Mouse (Mus musculus) CD8-positive naive resting alpha-beta T cell, adult 2 months (primary cell): Measurements from ENCODE around the gene Gm49387.
"Not testable (repeated sequence)": the region's sequence is repeated elsewhere in the genome, so short reads cannot be mapped to it uniquely, and the experiment has no call there.

ENCODE experiments used
- DNase-seq, 2 experiments: peaks; one replicate each; pipeline ENCODE4 v3.0.0; 2022; ENCODE audit warnings: low read depth in 2 of 2, low spot score in 2 of 2

Gene Gm49387

DNA sequence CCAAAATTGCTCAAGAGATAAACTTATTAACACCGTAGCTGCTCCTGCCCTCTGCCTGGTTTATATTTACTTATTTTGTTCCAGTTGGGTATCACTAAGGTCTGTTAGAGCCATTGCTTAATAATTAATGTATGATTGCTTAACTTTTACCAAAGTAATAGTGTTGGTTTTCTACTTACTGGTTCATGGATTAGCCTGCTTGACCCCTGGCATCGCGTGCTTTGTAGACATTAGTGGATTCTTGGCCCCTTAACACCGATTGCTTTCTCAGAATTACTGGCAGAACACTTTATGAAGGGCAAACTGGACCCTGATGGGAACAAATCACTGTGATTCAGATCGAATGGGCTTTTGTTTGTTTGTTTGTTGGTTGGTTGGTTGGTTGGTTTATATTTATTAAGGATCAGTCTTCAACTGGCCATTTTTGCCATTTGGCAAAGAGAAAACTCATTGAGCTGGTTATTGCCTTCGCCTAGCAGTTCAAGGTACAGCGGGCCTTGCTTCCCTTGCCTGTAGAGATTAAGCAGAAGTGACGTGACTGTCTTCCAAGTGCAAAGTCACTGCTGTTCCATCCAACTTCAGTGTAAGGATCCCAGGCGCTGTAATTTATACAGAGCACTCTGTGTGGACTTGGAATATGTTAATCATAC lies 953 bp upstream of the Gm49387 start:
- no peak for DNase-seq

- peak; percentile 85 to 89 for DNase-seq
Measured at GRCm38 (mm10) chr14:31640890-31641505, 320 bp upstream of the Gm49387 start, which contains the start of the genes Btd and Hacl1. Btd (plus strand) TSS chr14:31641028. Hacl1 (minus strand) TSS chr14:31641286.

GRCm38 (mm10) chr14:31630677-31631076 lies 10.0 kb downstream of the Gm49387 start:
- DNase-seq: no peak

DNA sequence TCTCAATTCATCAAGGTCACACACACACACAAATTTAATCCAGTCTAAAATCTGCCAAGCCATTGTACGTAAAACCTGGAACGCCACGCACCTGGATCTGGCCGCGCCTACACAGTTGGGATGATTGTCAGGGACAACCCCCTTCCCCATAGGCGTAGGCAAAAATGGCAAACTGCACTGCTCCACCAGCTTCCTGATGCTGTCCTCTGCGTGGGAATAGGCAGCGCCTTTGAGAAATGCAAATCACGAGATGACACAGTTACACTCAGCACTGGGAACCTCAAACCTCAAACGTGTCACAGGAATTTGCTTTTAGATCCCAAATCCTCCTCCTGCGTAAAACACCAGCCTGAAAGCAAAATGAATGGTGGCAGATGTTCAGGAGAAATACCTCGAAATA lies 17.9 kb downstream of the Gm49387 start:
- DNase-seq: no peak

DNA sequence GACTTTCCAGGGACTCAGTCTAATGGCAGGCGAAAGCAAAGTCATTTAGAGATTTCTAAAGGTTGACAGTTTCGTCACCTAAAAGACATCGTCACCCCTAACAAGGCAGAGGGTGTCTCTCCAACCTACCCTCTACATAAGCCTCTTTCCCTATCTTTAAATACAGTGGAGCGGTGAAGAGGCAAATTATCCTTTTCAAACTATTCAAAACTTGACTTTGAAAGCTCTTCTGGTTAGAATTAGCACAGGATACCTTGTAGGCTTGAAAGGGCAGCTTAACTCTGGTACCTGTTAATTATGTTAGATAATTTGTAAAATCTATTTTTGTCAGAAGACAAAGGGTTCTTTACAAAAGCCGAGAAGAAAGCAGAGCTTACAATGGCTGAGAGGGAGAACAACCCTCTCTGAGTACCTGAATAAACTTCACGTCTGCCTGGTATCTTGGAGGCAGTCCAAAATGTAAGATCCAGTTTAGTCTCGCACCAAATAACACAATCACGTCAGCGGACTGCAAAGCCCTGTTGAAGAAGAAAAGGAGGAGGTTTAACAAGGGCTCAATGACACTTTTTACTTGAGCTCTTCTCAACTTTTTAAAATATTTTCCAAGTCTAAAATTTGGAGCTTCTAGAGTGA lies 20.0 kb downstream of the Gm49387 start:
- DNase-seq: no peak

DNA sequence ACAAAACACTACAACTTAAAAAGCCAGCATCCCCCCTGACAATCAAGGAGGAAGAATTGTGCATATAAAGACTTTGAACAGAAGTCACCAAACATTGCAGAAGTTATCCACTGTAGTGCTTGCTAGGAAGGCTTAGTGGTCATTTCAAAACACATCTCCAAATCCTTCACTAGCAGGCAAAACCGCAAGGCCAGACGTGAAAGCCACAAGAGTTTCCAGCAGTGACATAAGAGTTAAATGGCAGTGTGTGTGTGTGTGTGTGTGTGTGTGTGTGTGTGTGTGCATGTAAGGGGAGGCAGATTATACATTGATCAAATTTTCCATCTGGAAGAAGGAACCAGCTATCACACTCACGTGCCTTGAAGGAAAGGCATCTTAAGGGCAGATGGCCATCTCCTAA lies 22.7 kb downstream of the Gm49387 start:
- DNase-seq: no peak

- no peak for DNase-seq
Measured at GRCm38 (mm10) chr14:31617204-31617603, 23.5 kb downstream of the Gm49387 start.

GRCm38 (mm10) chr14:31613671-31614070 lies 27.0 kb downstream of the Gm49387 start:
- no peak for DNase-seq

DNA sequence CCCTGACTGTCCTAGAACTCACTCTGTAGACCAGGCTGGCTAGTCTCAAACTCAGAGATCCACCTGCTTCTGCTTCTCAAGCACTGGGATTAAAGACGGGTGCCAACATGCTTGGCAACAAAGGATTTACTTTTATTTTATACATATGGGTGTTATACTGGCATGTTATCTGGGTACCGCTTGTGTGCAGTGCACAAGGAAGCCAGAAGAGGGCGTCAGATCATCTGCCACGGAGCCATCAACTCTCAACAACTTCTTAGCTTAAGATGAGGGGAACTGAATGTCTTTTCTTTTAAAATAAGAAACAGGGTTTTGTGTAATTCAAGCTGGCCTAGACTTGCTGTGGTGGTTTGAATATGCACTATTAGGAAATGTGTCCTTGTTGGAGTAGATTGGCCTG lies 28.7 kb downstream of the Gm49387 start:
- no peak for DNase-seq

GRCm38 (mm10) chr14:31605514-31605913 lies 35.2 kb downstream of the Gm49387 start:
- DNase-seq: no peak

DNA sequence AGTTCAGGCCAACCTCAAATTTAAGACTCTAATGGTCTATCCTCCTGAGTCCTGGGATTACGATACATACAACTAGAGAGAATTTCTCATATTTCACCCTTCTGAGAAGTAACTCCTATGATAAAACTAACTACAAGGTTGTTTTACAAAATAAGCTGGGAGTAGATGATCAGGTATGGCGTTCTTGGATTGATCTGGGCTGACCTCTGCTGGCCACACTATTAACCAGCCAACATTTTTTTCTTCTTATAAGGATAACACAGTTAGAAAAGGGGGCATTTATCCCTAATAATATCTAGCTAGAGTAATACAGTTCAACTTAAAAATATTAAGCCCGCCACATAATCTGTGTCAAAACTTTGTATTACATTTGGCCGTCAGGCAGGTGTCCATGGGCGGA lies 35.8 kb downstream of the Gm49387 start:
- DNase-seq: no peak

DNA sequence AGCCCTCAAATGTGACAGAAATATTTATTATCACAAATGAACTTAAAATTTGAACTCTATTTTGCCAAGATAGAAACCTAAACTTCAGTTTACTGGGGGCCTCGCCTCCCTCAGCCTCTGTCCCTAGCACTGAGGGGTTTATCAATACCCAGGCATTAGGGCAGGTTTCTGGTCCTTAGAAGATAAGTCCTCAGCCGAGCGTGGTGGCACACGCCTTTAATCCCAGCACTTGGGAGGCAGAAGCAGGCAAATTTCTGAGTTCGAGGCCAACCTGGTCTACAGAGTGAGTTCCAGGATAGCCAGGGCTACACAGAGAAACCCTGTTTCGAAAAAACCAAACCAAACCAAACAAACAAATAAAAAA lies 38.1 kb downstream of the Gm49387 start:
- not testable (repeated sequence) for DNase-seq

GRCm38 (mm10) chr14:31601908-31602615 lies 38.6 kb downstream of the Gm49387 start:
- DNase-seq: no peak

GRCm38 (mm10) chr14:31597446-31597845 lies 43.2 kb downstream of the Gm49387 start:
- no peak for DNase-seq

GRCm38 (mm10) chr14:31596408-31596807 lies 44.3 kb downstream of the Gm49387 start:
- DNase-seq: no peak

DNA sequence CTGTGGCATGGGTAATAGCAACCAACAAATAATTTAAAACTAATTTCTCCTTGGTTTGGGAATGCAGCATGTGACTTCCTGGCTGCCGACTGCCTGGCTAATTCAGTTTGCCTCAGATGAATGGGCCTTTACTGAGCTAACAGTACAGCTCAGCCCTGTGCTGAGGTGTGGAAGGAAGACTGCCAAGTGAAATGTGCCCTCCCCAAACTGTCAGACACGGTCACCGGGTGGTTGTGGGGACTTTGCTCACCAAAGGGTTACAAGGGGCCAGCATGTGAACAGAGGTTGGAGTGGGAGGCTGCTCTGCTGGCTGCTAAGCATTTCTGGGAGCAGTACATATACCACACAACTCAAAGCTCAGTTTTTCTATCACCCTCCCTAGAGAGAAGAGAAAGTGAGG lies 46.0 kb downstream of the Gm49387 start:
- no peak for DNase-seq

GRCm38 (mm10) chr14:31593036-31593435 lies 47.6 kb downstream of the Gm49387 start:
- no peak for DNase-seq

- DNase-seq: no peak
Measured at GRCm38 (mm10) chr14:31591243-31591642, 49.4 kb downstream of the Gm49387 start, which contains the start of gene Colq. Colq (minus strand) TSS chr14:31591343.

GRCm38 (mm10) chr14:31586451-31586850 lies 54.2 kb downstream of the Gm49387 start:
- DNase-seq: no peak

DNA sequence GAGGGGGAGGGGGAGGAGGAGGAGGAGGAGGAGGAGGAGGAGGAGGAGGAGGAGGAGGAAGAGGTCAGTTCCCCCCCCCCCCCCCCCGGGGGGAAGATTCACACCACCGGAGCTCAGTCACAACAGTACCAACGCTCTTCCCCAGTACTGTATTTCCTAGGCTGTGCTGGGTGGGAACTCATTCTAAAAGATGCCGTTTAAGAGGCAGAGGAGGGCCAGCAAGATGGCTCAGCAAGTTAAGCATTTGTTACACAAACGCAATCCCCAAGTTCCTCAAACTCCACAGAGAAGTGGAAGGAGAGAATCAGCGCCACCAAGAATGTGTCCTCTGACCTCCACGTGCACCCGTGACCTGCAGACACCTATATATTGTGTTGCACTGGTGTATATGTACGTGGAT lies 57.6 kb downstream of the Gm49387 start:
- no peak for DNase-seq

DNA sequence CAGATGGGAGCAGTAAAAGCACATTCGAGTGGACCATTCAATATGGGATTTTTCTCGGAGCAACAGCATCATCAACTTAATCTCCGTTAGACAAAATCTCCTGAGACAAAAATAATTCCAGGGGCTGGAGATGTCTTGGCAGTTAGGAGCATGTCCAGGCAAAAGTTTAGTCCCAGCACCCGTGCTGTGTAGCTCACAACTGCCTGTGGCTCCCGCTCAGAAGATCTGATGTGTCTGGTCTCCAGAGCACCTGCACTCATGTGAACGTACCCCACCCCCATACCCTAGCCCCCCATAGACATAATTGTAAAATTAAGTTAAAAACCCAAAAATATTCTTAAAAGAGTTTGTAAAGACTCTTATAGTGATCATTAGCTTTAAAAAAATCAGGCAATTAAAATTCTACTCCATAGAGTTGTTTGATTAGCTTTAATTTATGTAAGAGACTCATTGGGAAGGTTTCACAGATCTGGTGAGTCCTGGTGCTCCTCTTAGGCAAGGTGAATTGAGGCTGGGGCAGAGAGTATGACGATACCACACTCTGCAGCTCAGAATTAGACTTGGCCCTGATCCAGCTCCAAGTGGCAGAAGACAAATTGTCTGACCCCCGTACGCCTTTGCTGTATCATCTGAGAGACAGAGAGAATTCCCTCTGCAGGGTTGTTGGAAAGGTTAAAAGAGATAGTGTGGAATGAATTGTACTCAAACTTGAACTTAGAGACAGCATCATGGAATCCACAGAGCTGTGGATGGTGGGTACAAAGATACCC lies 62.5 kb downstream of the Gm49387 start:
- DNase-seq: no peak
